Mouse (Mus musculus) spleen, postnatal 14 days (tissue): ENCODE data around the gene Adam11.
"Not testable (repeated sequence)": the region's sequence is repeated elsewhere in the genome, so short reads cannot be mapped to it uniquely, and the experiment has no call there.

ENCODE experiments used
- DNase-seq, 2 experiments: peaks; one replicate each; pipeline ENCODE4 v3.0.0; 2021 to 2022; ENCODE audit warnings: low spot score in 2 of 2

Gene Adam11

GRCm38 (mm10) chr11:102761309-102762210, at the start of gene Adam11:
TSS of gene Adam11 (plus strand) at chr11:102761439.
- no peak for DNase-seq

- DNase-seq, result no peak
These were observed 48.8 kb upstream of the Adam11 start for GRCm38 (mm10) chr11:102712411-102712810.

- not testable (repeated sequence) for DNase-seq
These were observed 46.7 kb upstream of the Adam11 start for GRCm38 (mm10) chr11:102714578-102714977.

GRCm38 (mm10) chr11:102716135-102716534, 45.1 kb upstream of the Adam11 start:
- no peak for DNase-seq

- DNase-seq, result no peak
These were observed 35.7 kb upstream of the Adam11 start for GRCm38 (mm10) chr11:102725574-102725973.

- DNase-seq, result no peak
These were observed 32.6 kb upstream of the Adam11 start for GRCm38 (mm10) chr11:102728614-102729013.

- no peak for DNase-seq
These were observed 31.4 kb upstream of the Adam11 start for GRCm38 (mm10) chr11:102729835-102730234.

GRCm38 (mm10) chr11:102731366-102731765, 29.9 kb upstream of the Adam11 start:
- no peak for DNase-seq

GRCm38 (mm10) chr11:102733146-102733545, 28.1 kb upstream of the Adam11 start:
- DNase-seq, result no peak

GRCm38 (mm10) chr11:102734961-102735360, 26.3 kb upstream of the Adam11 start:
- no peak for DNase-seq

- no peak for DNase-seq
These were observed 23.2 kb upstream of the Adam11 start for GRCm38 (mm10) chr11:102738046-102738445.

GRCm38 (mm10) chr11:102739278-102739966, 21.8 kb upstream of the Adam11 start:
- no peak for DNase-seq

- DNase-seq, result no peak
These were observed 20.6 kb upstream of the Adam11 start for GRCm38 (mm10) chr11:102740634-102741033.

GRCm38 (mm10) chr11:102741129-102741950, 19.9 kb upstream of the Adam11 start:
- DNase-seq, result no peak

- DNase-seq, result no peak
These were observed 19.2 kb upstream of the Adam11 start for GRCm38 (mm10) chr11:102742066-102742465.

- no peak for DNase-seq
These were observed 18.4 kb upstream of the Adam11 start for GRCm38 (mm10) chr11:102742843-102743242.

GRCm38 (mm10) chr11:102744746-102745145, 16.5 kb upstream of the Adam11 start:
- no peak for DNase-seq

- no peak for DNase-seq
These were observed 13.4 kb upstream of the Adam11 start for GRCm38 (mm10) chr11:102747866-102748265.

- no peak for DNase-seq
These were observed 12.9 kb upstream of the Adam11 start for GRCm38 (mm10) chr11:102748381-102748780.

GRCm38 (mm10) chr11:102749712-102750111, 11.5 kb upstream of the Adam11 start:
- no peak for DNase-seq

- no peak for DNase-seq
These were observed 8.2 kb upstream of the Adam11 start for GRCm38 (mm10) chr11:102752896-102753590.
